Mouse (Mus musculus) liver, postnatal 0 days (tissue): ENCODE results near the gene Galnt12.

Experiments used
- CTCF ChIP-seq: sonication (generic); IDR thresholded peaks from 2 replicates; pipeline ENCODE4 v1.5.1; 2016; ENCODE audit warnings: antibody characterized with exemption, low read depth
- EP300 ChIP-seq: IDR thresholded peaks from 2 replicates; pipeline ENCODE4 v1.6.1; 2016; ENCODE audit warnings: antibody characterized with exemption, low read depth, mild to moderate bottlenecking

DNA sequence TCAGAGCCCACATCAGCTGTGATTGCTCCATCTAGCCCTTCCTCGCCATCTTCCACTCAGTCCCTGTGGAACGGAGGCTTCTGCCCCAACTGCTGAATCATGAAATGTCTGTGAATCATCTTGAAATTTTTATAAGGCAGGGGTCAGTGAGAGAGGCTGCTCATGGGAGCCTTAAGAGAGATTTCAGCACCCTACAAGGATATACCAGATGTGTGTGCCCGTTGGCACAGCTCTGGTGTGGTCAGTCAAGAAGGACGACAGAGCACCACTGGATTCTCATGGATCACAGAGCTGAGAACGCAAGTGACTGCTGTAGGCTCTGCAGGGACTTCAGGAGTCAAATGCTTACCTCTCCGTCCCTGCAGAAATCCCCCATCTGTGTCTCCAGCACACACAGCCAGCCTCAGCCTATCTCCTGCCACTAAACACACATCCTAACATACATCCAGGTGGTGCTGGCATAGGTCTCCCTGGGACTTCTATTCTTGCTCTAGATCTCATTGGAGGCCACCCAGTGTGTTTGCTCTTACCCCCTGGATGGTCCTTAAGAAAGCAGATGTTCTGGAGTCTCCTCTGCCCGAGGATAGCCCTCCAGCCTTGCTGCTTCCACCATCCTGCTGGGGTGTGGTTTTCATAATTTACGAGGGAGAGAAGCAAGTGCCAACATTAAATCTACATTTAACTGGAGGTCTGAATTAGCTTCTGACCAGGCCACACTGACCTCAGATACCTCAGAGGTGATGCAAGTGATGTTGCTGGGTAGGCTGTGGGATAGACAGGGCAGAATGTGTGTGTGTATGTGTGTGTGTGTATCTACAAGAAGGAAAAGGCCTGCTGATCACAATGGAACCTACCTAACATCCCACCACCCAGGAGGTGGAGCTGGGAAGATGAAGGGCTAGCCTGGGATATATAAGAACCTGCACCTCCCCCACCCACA, 38.7 kb downstream of the Galnt12 start:
- no peak for TF ChIP-seq CTCF
- no peak for TF ChIP-seq EP300
